ENCODE assay signal across 29 mouse cellular contexts in the genomic region with DNA sequence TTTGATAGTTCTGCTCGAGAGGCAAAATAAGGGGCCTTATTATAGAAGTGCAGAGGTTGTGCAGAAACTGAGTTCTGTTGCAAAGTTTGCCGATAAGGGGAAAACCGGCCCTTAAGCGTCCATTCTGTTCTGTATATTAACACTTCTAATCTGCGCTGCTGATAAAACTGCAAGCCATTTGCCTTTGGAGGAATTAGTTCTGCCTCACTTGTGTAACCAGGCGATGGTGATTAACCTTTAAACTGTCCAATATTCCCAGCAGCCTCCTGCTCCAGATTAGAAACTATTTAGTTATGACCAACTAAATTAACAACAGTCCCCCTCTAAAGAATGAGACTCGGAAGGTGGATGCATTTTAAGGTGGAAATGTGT.
DNase-seq lines count a peak whose midpoint lies in the region; ATAC-seq and TF ChIP-seq lines count a peak whose summit lies in the region.
"Had no signal": no experiment of that assay in that cellular context is flagged by ENCODE, and none has a peak within 500 bp of the region (broad histone marks: within the 10 kb centered on the region; RNA-seq: fewer than 3 reads in every experiment).

No protein-coding gene starts in this region.

- no peak overlapping the region for H3K9ac ChIP-seq in hindbrain, embryonic 13.5 days
- no peak overlapping the region for H3K9ac ChIP-seq in hindbrain, embryonic 14.5 days
- no peak overlapping the region for H3K9ac ChIP-seq in stomach, embryonic 14.5 days (replicated peaks; ENCODE audit: low read depth, low read length)
- H3K9ac ChIP-seq in stomach, postnatal 0 days (ENCODE audit: low read length) = no peak overlapping the region
- H3K9ac ChIP-seq: embryonic facial prominence, embryonic 13.5 days; forebrain, embryonic 12.5 days; forebrain, embryonic 15.5 days; heart, embryonic 13.5 days had no signal

- ATAC-seq in hindbrain, embryonic 13.5 days (ENCODE audit: low FRiP score) = no peak
- ATAC-seq in hindbrain, embryonic 14.5 days (ENCODE audit: low FRiP score) = no peak
- ATAC-seq in stomach, embryonic 14.5 days (ENCODE audit: insufficient number of reproducible peaks, insufficient read depth, low FRiP score, low read depth) = 0 out of 2 replicates have a peak, but pooled peaks have one; percentile 53
- ATAC-seq in stomach, postnatal 0 days (ENCODE audit: low FRiP score, low TSS enrichment) = no peak
- ATAC-seq in frontal cortex, adult (ENCODE audit: low TSS enrichment) = no peak
- ATAC-seq: CD4-positive, CD25-positive, alpha-beta regulatory T cell, adult 4 months; forebrain, embryonic 15.5 days; hindbrain, embryonic 16.5 days; inflammation-experienced regulatory T-cells, adult 6 months had no signal

- H3K4me3 ChIP-seq in hindbrain, embryonic 13.5 days = no peak overlapping the region
- no peak overlapping the region for H3K4me3 ChIP-seq in hindbrain, embryonic 14.5 days (replicated peaks; ENCODE audit: low read length)
- no peak overlapping the region for H3K4me3 ChIP-seq in stomach, embryonic 14.5 days (ENCODE audit: low read depth, low read length)
- H3K4me3 ChIP-seq in stomach, postnatal 0 days (ENCODE audit: low read depth, low read length) = no peak overlapping the region
- H3K4me3 ChIP-seq: embryonic facial prominence, embryonic 10.5 days; embryonic facial prominence, embryonic 13.5 days; erythroblast, embryonic 14.5 days; forebrain, embryonic 12.5 days; forebrain, embryonic 15.5 days; gastrocnemius, adult 2 months; heart, adult 2 months; heart, embryonic 13.5 days had no signal

- H3K4me1 ChIP-seq in hindbrain, embryonic 13.5 days (replicated peaks) = peaks cover 10% of the 10 kb centered on the region; the same call in 1 of the 2 replicates
- peaks cover 10% of the 10 kb centered on the region; the same call in 1 of the 2 replicates for H3K4me1 ChIP-seq in hindbrain, embryonic 14.5 days (replicated peaks; ENCODE audit: control insufficient read depth, insufficient read depth, low read length)
- no peaks in the 10 kb centered on the region for H3K4me1 ChIP-seq in stomach, embryonic 14.5 days (ENCODE audit: control insufficient read depth, insufficient read depth, low read length)
- H3K4me1 ChIP-seq in stomach, postnatal 0 days (replicated peaks; ENCODE audit: control insufficient read depth, insufficient read depth) = no peaks in the 10 kb centered on the region
- H3K4me1 ChIP-seq: embryonic facial prominence, embryonic 13.5 days had no signal

- 65% methylated on average over 7 of the region's 7 CpGs for whole genome bisulfite sequencing in hindbrain, embryonic 13.5 days
- WGBS in hindbrain, embryonic 14.5 days = 65% methylated on average over 7 of the region's 7 CpGs
- 53% methylated on average over 7 of the region's 7 CpGs for WGBS in stomach, embryonic 14.5 days
- WGBS in stomach, postnatal 0 days = 48% methylated on average over 7 of the region's 7 CpGs

- peaks cover 22% of the 10 kb centered on the region; the same call in 1 of the 2 replicates for H3K27me3 ChIP-seq in hindbrain, embryonic 13.5 days
- H3K27me3 ChIP-seq in hindbrain, embryonic 14.5 days (ENCODE audit: control insufficient read depth, insufficient read depth, low read length) = peaks cover 13% of the 10 kb centered on the region
- H3K27me3 ChIP-seq in stomach, embryonic 14.5 days (ENCODE audit: control insufficient read depth, insufficient read depth, low read length) = no peaks in the 10 kb centered on the region
- no peaks in the 10 kb centered on the region for H3K27me3 ChIP-seq in stomach, postnatal 0 days (ENCODE audit: control insufficient read depth, insufficient read depth, low read length)

- 0 out of 2 replicates have a peak overlapping the region, but pooled peaks have one; percentile 8 for H3K27ac ChIP-seq in hindbrain, embryonic 13.5 days
- no peak overlapping the region for H3K27ac ChIP-seq in hindbrain, embryonic 14.5 days
- no peak overlapping the region for H3K27ac ChIP-seq in stomach, embryonic 14.5 days (ENCODE audit: low read length)
- H3K27ac ChIP-seq in stomach, postnatal 0 days (replicated peaks) = no peak overlapping the region
- H3K27ac ChIP-seq: embryonic facial prominence, embryonic 10.5 days; embryonic facial prominence, embryonic 13.5 days; forebrain, embryonic 12.5 days; forebrain, embryonic 15.5 days; gastrocnemius, adult 2 months; heart, adult 2 months; heart, embryonic 13.5 days had no signal

- TF ChIP-seq CTCF in stomach, postnatal 0 days (IDR thresholded peaks at IDR 0.05; ENCODE audit: low read depth) = no peak

- TF ChIP-seq EP300 in stomach, postnatal 0 days (optimal IDR thresholded peaks at IDR 0.05) = no peak

- no peaks in the 10 kb centered on the region for H3K9me3 ChIP-seq in hindbrain, embryonic 13.5 days
- no peaks in the 10 kb centered on the region for H3K9me3 ChIP-seq in hindbrain, embryonic 14.5 days (ENCODE audit: control insufficient read depth, low read length)
- H3K9me3 ChIP-seq in stomach, embryonic 14.5 days (ENCODE audit: control insufficient read depth, low read depth, low read length) = no peaks in the 10 kb centered on the region
- H3K9me3 ChIP-seq in stomach, postnatal 0 days (ENCODE audit: control insufficient read depth, low read length) = no peaks in the 10 kb centered on the region
- H3K9me3 ChIP-seq: embryonic facial prominence, embryonic 10.5 days; embryonic facial prominence, embryonic 13.5 days; forebrain, embryonic 12.5 days; forebrain, embryonic 15.5 days; heart, embryonic 13.5 days had no signal

- DNase-seq in hindbrain, embryonic 14.5 days (ENCODE audit: low spot score) = no peak
- no peak for DNase-seq in stomach, postnatal 0 days (ENCODE audit: low spot score)
- DNase-seq in hindlimb bud, embryonic 11.5 days (ENCODE audit: extremely low spot score, low read depth, low spot score) = peak; percentile 22
- peak; percentile 69 for DNase-seq in retina, postnatal 1 day
- DNase-seq in cerebellum, postnatal 36 days = no peak
- DNase-seq: adrenal gland, adult 2 months; adrenal gland, postnatal 14 days; cerebellum, adult 11 months; cerebellum, adult 2 months; cerebellum, adult 9-11 months; cerebellum, postnatal 25 days; embryo, embryonic 11 days; gastrocnemius, adult 2 months; gastrocnemius, postnatal 14 days; heart, adult 2 months; heart, postnatal 14 days; heart, postnatal 4 days had no signal

- H3K36me3 ChIP-seq in hindbrain, embryonic 13.5 days = no peaks in the 10 kb centered on the region
- no peaks in the 10 kb centered on the region for H3K36me3 ChIP-seq in hindbrain, embryonic 14.5 days (replicated peaks; ENCODE audit: control insufficient read depth, insufficient read depth)
- no peaks in the 10 kb centered on the region for H3K36me3 ChIP-seq in stomach, embryonic 14.5 days (ENCODE audit: control insufficient read depth, insufficient read depth, low read length)
- H3K36me3 ChIP-seq in stomach, postnatal 0 days (ENCODE audit: control insufficient read depth, insufficient read depth, low read length) = no peaks in the 10 kb centered on the region
- H3K36me3 ChIP-seq: embryonic facial prominence, embryonic 10.5 days; embryonic facial prominence, embryonic 13.5 days; forebrain, embryonic 12.5 days; forebrain, embryonic 15.5 days; heart, embryonic 13.5 days had no signal

- no peak overlapping the region for H3K4me2 ChIP-seq in hindbrain, embryonic 13.5 days
- H3K4me2 ChIP-seq in hindbrain, embryonic 14.5 days (replicated peaks) = no peak overlapping the region
- H3K4me2 ChIP-seq in stomach, embryonic 14.5 days (replicated peaks; ENCODE audit: low read depth, low read length) = no peak overlapping the region
- no peak overlapping the region for H3K4me2 ChIP-seq in stomach, postnatal 0 days (replicated peaks; ENCODE audit: low read depth)
- H3K4me2 ChIP-seq: embryonic facial prominence, embryonic 13.5 days; forebrain, embryonic 12.5 days; forebrain, embryonic 15.5 days; heart, embryonic 13.5 days had no signal

Comparison
In these comparisons a context has a peak if more than half of its experiments do, and no peak if none do; other contexts are left out.
1. DNase-seq: peak in hindlimb bud, embryonic 11.5 days (single experiment) and retina, postnatal 1 day (single experiment); none in hindbrain, embryonic 14.5 days (single experiment), stomach, postnatal 0 days (single experiment) and cerebellum, postnatal 36 days (0 of 2).